Mouse (Mus musculus) neural tube, embryonic 13.5 days (tissue): Measurements from ENCODE around the gene Myo1c. TPM values are rescaled to one million over a fixed set of nuclear protein-coding genes. Genes with fewer than 3 reads are reported as not detected.

Experiments
- ATAC-seq: fragments of 200-750 bp; cut with Nextera tagmentation; 2 replicates; pipeline ENCODE4 v1.8.0; 2017; ENCODE audit warnings: low read depth, mild to moderate bottlenecking, moderate TSS enrichment, moderate library complexity
- H3K27ac ChIP-seq: fragments of 300-500 bp; sonication (generic); replicated peaks from 2 replicates; pipeline ENCODE4 v1.5.1; 2015; ENCODE audit warnings: moderate library complexity, mild to moderate bottlenecking, inconsistent platforms
- H3K27me3 ChIP-seq: fragments of 300-500 bp; sonication (generic); 2 replicates; pipeline ENCODE4 v1.6.1; 2015; ENCODE audit warnings: mild to moderate bottlenecking, inconsistent platforms
- H3K36me3 ChIP-seq: fragments of 300-500 bp; sonication (generic); 2 replicates; pipeline ENCODE4 v1.6.1; 2015; ENCODE audit warnings: mild to moderate bottlenecking, inconsistent platforms
- H3K4me1 ChIP-seq: fragments of 300-500 bp; sonication (generic); replicated peaks from 2 replicates; pipeline ENCODE4 v1.6.1; 2015; ENCODE audit warnings: inconsistent platforms
- H3K4me2 ChIP-seq: fragments of 300-500 bp; sonication (generic); 2 replicates; pipeline ENCODE4 v1.6.1; 2015; ENCODE audit warnings: inconsistent platforms, mild to moderate bottlenecking, moderate library complexity
- H3K4me3 ChIP-seq: fragments of 300-500 bp; sonication (generic); 2 replicates; pipeline ENCODE4 v1.5.1; 2015; ENCODE audit warnings: mild to moderate bottlenecking, inconsistent platforms
- H3K9ac ChIP-seq: fragments of 300-500 bp; sonication (generic); 2 replicates; pipeline ENCODE4 v1.6.1; 2015; ENCODE audit warnings: moderate library complexity, mild to moderate bottlenecking, inconsistent platforms
- H3K9me3 ChIP-seq: fragments of 300-500 bp; sonication (generic); 2 replicates; pipeline ENCODE4 v1.6.1; 2016; ENCODE audit warnings: inconsistent platforms
- WGBS: fragments of 180-500 bp; shearing (Covaris S2); methylation state at CpG from one replicate; pipeline ENCODE4 v1.1.7; 2015; 5-methylcytosine and 5-hydroxymethylcytosine counted together
- polyA plus RNA-seq: library from polyadenylated mRNA; unstranded; fragments of >200 nt; fragmentation: Nextera tagmentation; extraction: Ambion mirVana; gene quantifications from 2 replicates; pipeline ENCODE4 v1.2.1, GENCODE M21; 2015

Gene Myo1c
- polyA plus RNA-seq, 1 experiment from 2014 or later, result 10.7 TPM

DNA sequence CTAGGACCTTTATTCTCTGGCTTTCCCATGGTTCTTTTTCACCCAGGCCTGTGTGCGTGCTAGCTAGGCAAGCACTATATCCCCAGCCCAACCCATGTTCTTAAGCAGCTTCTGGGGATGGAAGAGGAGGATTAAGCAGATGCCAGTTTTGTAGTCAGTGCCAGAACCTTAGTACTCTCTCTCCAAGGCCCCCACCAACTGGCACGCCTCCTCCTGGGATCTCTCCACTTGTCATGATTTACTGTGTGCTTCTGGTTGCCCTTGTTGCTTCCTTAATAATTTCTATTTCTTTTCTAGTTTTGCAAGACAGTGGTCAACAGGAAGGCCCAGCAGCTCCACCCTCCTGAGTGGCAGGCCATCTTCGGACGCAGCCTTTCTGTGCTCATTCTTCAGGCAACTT lies 24.5 kb upstream of the Myo1c start:
- Histone ChIP-seq H3K4me3 (no peak overlapping the region), H3K27ac (no peak overlapping the region), H3K36me3 (peaks cover 72% of the 10 kb centered on the region), H3K27me3 (no peaks in the 10 kb centered on the region), H3K4me1 (peaks cover 8% of the 10 kb centered on the region), H3K9me3 (no peaks in the 10 kb centered on the region), H3K9ac (no peak overlapping the region), H3K4me2 (no peak overlapping the region)
- 93% methylated on average over 4 of the region's 4 CpGs for WGBS
- no peak for ATAC-seq

DNA sequence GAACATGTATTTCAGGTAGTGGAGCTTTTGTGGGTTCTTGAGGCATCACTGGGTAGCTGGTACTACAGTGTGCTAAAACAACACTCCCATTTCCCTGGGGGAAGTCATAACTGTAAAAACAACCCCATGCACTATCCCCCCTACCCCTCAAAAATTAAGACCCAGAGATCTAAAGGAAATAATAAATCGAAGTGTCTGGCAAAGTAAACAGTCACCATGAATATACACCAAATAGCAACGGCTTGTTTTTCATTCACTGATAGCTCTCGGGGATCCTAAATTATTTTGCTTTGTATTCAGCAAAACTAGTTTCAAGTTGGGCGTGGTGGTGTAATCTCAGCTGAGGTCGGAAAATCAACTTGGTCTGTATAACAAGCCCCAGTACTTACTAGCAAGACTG lies 20.2 kb upstream of the Myo1c start:
- 16% methylated on average over 5 of the region's 5 CpGs for WGBS
- Histone ChIP-seq H3K27me3 (no peaks in the 10 kb centered on the region), H3K9ac (peak overlapping the region; percentile 79), H3K36me3 (peaks cover 52% of the 10 kb centered on the region), H3K9me3 (no peaks in the 10 kb centered on the region), H3K4me2 (peak overlapping the region; percentile 88), H3K4me1 (peaks cover 25% of the 10 kb centered on the region), H3K4me3 (peak overlapping the region; percentile 82), H3K27ac (peak overlapping the region; percentile 83)
- ATAC-seq, result no peak

DNA sequence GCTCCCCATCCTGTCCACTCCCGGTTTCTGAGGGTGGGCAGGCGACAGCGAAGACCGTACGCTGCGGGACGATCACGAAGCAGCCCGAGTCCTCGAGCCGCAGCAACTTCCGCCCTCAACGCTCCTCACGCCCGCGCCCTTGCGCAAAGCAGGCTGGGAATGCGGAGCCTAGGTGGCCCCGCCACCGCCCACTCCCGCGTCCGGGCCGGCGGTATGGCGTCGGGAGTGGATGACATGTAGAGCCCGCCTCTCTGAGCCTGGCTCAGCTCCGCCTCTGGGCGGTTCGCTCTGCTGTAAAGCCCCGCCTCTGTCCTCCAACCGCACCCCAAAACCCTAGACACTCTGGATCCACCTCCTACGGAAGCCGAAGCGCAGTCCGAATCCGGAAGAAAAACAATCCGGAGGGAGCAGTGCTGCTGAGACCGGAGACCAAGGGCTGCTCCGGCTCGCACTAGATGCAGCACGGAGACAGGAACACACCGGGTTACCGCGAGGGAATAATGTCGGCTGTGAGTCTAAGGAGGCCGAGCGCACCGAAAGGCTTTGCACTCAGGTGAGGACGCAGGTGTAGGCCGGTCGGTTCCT lies 19.6 kb upstream of the Myo1c start, which contains the start of gene Inpp5k:
Gene Inpp5k (plus strand): TSS at position 344 of the 585 bp plus-strand sequence.
- Histone ChIP-seq H3K27me3 (no peaks in the 10 kb centered on the region), H3K4me1 (peaks cover 25% of the 10 kb centered on the region), H3K4me2 (peak within 1 kb of the TSS; percentile 88), H3K9ac (peak within 1 kb of the TSS; percentile 84), H3K9me3 (no peaks in the 10 kb centered on the region), H3K36me3 (peaks cover 52% of the 10 kb centered on the region), H3K27ac (peak within 1 kb of the TSS; percentile 83), H3K4me3 (peak within 1 kb of the TSS; percentile 82)
- ATAC-seq, result peak; percentile 99
- under 1% methylated on average over 53 of the region's 53 CpGs for WGBS

DNA sequence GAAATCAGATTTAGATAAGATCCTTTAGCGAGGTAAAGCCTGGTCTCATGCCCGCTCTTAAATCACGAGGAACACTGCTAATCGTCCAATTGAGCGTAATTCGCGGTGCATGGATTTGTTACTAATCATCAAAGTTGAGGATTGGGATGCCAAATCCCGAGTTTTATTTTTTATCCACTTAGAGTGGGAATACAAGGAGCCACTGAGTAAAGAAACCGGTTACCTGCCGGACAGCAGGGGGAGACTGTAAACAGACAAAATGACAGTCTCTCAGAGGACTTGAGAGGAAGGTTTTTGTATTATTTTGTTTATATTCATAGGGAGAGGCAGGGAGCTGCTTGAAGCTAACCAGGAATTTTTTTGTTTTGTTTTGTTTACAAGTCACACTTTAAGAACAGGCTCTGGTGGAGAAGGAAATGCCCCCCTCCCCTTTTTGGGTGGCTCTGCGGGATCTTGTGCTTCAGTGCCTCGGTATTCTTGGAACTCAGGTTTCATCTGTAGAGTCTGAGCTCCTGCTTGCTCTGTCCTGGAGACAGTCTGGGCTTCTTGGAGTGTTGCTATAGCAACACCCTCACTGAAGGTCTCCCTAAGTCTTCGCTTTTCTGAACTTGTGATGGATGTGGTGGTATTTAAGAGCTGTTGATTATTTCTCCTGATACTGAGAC lies 18.6 kb upstream of the Myo1c start:
- no peak for ATAC-seq
- H3K27ac ChIP-seq, result 0 out of 2 replicates have a peak overlapping the region, but pooled peaks have one; percentile 83
- peaks cover 51% of the 10 kb centered on the region for H3K36me3 ChIP-seq

DNA sequence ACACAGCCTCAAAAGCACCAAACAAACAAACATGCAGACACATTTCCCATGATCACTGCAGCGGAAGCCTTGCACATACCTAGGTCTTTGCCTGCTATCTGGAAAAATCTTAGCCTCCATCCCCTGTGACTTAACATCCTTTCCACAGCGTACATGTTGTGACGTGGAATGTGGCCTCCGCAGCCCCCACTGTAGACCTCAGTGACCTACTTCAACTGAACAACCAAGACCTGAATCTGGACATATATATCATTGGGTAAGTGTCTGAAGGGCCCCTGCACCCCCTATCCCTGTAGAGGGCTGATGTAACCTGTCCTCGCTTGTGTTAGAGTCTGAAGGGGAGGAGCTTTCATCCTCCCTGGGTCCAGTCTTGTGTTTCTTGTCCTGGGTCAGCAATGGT lies 17.4 kb upstream of the Myo1c start:
- peaks cover 52% of the 10 kb centered on the region for H3K36me3 ChIP-seq
- H3K4me2 ChIP-seq, result no peak overlapping the region
- WGBS, result 92% methylated on average over 5 of the region's 5 CpGs
- H3K9me3 ChIP-seq, result no peaks in the 10 kb centered on the region
- ATAC-seq, result no peak
- H3K4me3 ChIP-seq, result no peak overlapping the region
- H3K27me3 ChIP-seq, result no peaks in the 10 kb centered on the region
- H3K27ac ChIP-seq, result no peak overlapping the region
- peaks cover 25% of the 10 kb centered on the region for H3K4me1 ChIP-seq
- no peak overlapping the region for H3K9ac ChIP-seq

More for the DNA sequence above, 18.6 kb upstream of the Myo1c start:
- Histone ChIP-seq H3K9ac (peak overlapping the region; percentile 84), H3K27me3 (no peaks in the 10 kb centered on the region), H3K4me3 (peak overlapping the region; percentile 82), H3K4me1 (peaks cover 25% of the 10 kb centered on the region), H3K9me3 (no peaks in the 10 kb centered on the region), H3K4me2 (peak overlapping the region; percentile 88)
- 13% methylated on average over 13 of the region's 13 CpGs for WGBS

- 88% methylated on average over 3 of the region's 3 CpGs for WGBS
- Histone ChIP-seq H3K9me3 (no peaks in the 10 kb centered on the region), H3K27me3 (no peaks in the 10 kb centered on the region), H3K27ac (no peak overlapping the region), H3K4me2 (no peak overlapping the region), H3K36me3 (peaks cover 53% of the 10 kb centered on the region), H3K4me3 (no peak overlapping the region), H3K9ac (no peak overlapping the region), H3K4me1 (peaks cover 22% of the 10 kb centered on the region)
- no peak for ATAC-seq
Observed at GRCm38 (mm10) chr11:75634801-75635200, 15.5 kb upstream of the Myo1c start.

- no peak for ATAC-seq
Observed at GRCm38 (mm10) chr11:75635315-75635714, 15.0 kb upstream of the Myo1c start.

DNA sequence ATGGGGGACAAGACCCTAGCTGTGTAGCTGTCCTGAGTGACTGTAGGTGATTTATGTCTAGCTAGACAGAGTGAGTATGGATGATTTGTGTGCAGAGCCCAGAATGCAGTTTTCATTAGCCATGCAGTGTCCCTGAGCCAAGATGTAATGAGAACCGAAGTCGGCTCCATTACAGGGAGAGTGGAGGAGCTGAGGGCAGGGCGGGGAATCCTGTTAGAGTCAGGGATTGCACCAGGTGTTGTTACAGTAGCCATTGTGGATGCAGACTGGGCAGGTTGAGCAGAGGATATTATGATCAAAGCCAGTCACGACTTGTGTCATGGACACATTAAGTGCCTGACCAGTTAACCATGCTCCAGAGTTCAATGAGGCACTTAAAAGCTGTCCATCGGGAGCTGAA lies 7.0 kb upstream of the Myo1c start:
- no peaks in the 10 kb centered on the region for H3K4me1 ChIP-seq
- H3K27me3 ChIP-seq, result no peaks in the 10 kb centered on the region
- H3K9me3 ChIP-seq, result no peaks in the 10 kb centered on the region
- no peak overlapping the region for H3K4me3 ChIP-seq
- no peak for ATAC-seq
- no peak overlapping the region for H3K9ac ChIP-seq
- no peak overlapping the region for H3K27ac ChIP-seq
- WGBS, result 76% methylated on average over 5 of the region's 5 CpGs
- peaks cover 19% of the 10 kb centered on the region for H3K36me3 ChIP-seq
- no peak overlapping the region for H3K4me2 ChIP-seq

More at GRCm38 (mm10) chr11:75635315-75635714, 15.0 kb upstream of the Myo1c start:
- Histone ChIP-seq H3K4me3 (no peak overlapping the region), H3K9me3 (no peaks in the 10 kb centered on the region), H3K9ac (no peak overlapping the region), H3K36me3 (peaks cover 56% of the 10 kb centered on the region), H3K27ac (no peak overlapping the region), H3K4me2 (no peak overlapping the region), H3K27me3 (no peaks in the 10 kb centered on the region), H3K4me1 (peaks cover 17% of the 10 kb centered on the region)
- WGBS, result 78% methylated on average over 11 of the region's 11 CpGs

GRCm38 (mm10) chr11:75644684-75645083 lies 5.6 kb upstream of the Myo1c start:
- Histone ChIP-seq H3K4me2 (no peak overlapping the region), H3K4me1 (no peaks in the 10 kb centered on the region; the same call in 1 of the 2 replicates), H3K9me3 (no peaks in the 10 kb centered on the region), H3K36me3 (peaks cover 15% of the 10 kb centered on the region), H3K27ac (no peak overlapping the region), H3K9ac (no peak overlapping the region), H3K4me3 (no peak overlapping the region), H3K27me3 (no peaks in the 10 kb centered on the region)
- 81% methylated on average over 9 of the region's 9 CpGs for WGBS
- no peak for ATAC-seq

- H3K9ac ChIP-seq, result no peak overlapping the region
- no peaks in the 10 kb centered on the region for H3K36me3 ChIP-seq
- no peak overlapping the region for H3K27ac ChIP-seq
- H3K9me3 ChIP-seq, result no peaks in the 10 kb centered on the region
- no peak overlapping the region for H3K4me2 ChIP-seq
- peaks cover 17% of the 10 kb centered on the region for H3K4me1 ChIP-seq
- 0 out of 2 replicates have a peak, but pooled peaks have one; percentile 16 for ATAC-seq
- WGBS, result 70% methylated on average over 6 of the region's 6 CpGs
- H3K4me3 ChIP-seq, result no peak overlapping the region
- peaks cover 6% of the 10 kb centered on the region for H3K27me3 ChIP-seq
Observed at GRCm38 (mm10) chr11:75647681-75648211, 2.6 kb upstream of the Myo1c start.

GRCm38 (mm10) chr11:75649155-75649561 lies 1.1 kb upstream of the Myo1c start:
- Histone ChIP-seq H3K9me3 (no peaks in the 10 kb centered on the region), H3K4me3 (no peak overlapping the region), H3K4me2 (no peak overlapping the region), H3K4me1 (peaks cover 28% of the 10 kb centered on the region), H3K27ac (no peak overlapping the region), H3K27me3 (peaks cover 20% of the 10 kb centered on the region), H3K36me3 (no peaks in the 10 kb centered on the region), H3K9ac (no peak overlapping the region)
- 81% methylated on average over 4 of the region's 4 CpGs for WGBS
- ATAC-seq, result no peak

DNA sequence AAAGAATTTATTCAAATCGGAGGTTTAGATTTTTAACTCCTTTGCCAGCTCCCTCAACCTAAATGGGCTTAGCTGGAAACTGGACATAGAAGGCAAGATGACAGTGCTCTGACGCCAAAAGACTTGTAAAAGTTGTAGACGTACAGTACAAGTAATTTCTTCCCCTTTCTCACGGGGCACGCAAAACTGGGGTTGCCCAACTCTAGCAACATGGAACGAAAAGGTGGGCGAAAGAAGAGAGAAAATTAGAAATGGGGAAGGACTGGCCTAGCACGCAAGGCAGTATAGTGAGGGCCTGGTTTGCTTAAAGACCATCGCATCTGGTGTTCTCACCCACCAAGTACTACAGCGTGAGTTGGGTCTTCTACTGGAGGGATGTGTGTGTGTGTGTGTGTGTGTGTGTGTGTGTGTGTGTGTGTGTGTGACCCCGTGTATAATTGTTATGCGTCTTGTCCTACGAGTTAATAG lies 688 bp downstream of the Myo1c start:
- no peaks in the 10 kb centered on the region for H3K36me3 ChIP-seq
- H3K9me3 ChIP-seq, result no peaks in the 10 kb centered on the region
- WGBS, result 47% methylated on average over 13 of the region's 13 CpGs
- peak overlapping the region; percentile 56 for H3K4me3 ChIP-seq
- no peak for ATAC-seq
- H3K4me1 ChIP-seq, result peaks cover 42% of the 10 kb centered on the region
- H3K27ac ChIP-seq, result no peak overlapping the region; the same call in 1 of the 2 replicates
- H3K27me3 ChIP-seq, result peaks cover 36% of the 10 kb centered on the region
- peak overlapping the region; percentile 84 for H3K4me2 ChIP-seq
- peak overlapping the region; percentile 82 for H3K9ac ChIP-seq
